Mouse (Mus musculus) CH12.LX (cell line): ENCODE results near the gene Il17rd. TPM values are rescaled to one million over a fixed set of nuclear protein-coding genes. Genes with fewer than 3 reads are reported as not detected.

ENCODE experiments used
- DNase-seq: peaks from one replicate; pipeline ENCODE4 v3.0.0-alpha.2; 2013; ENCODE audit errors: extremely low read depth
- H3K27ac ChIP-seq: 2 replicates; pipeline ENCODE4 v1.5.1; 2012; ENCODE audit warnings: low read depth, mild to moderate bottlenecking, control low read depth, moderate library complexity; ENCODE audit not compliant: insufficient read depth
- H3K27me3 ChIP-seq: replicated peaks from 2 replicates; pipeline ENCODE3; 2012; ENCODE audit warnings: inconsistent platforms
- H3K36me3 ChIP-seq, 2 experiments: replicated peaks in 1 of 2; 2 replicates each; pipeline versions ENCODE3 to v1.6.1; 2012; ENCODE audit warnings: inconsistent platforms in 1 of 2, low read length in 1 of 2, mild to moderate bottlenecking in 1 of 2, mixed read lengths in 1 of 2, moderate library complexity in 1 of 2; ENCODE audit not compliant: control insufficient read depth in 1 of 2, insufficient read depth in 1 of 2
- H3K4me1 ChIP-seq, 2 experiments: 2 replicates each; pipeline ENCODE4 v1.6.1; 2012; ENCODE audit warnings: inconsistent platforms in 1 of 2, moderate library complexity in 1 of 2; ENCODE audit not compliant: insufficient read depth in 2 of 2, control insufficient read depth in 1 of 2
- H3K4me2 ChIP-seq: 2 replicates; pipeline ENCODE4 v1.6.1; 2012; ENCODE audit warnings: low read depth, mild to moderate bottlenecking, control low read depth; ENCODE audit not compliant: poor library complexity, insufficient read depth, severe bottlenecking
- H3K4me3 ChIP-seq, 3 experiments: fragments of 150-350 bp in 1 of 3; sonication (generic) in 1 of 3; replicated peaks in 1 of 3; 2 replicates each; pipeline versions ENCODE3 to v1.5.1; 2011 to 2012; ENCODE audit warnings: low read depth in 2 of 3, low read length in 2 of 3, mild to moderate bottlenecking in 2 of 3, moderate library complexity in 2 of 3, control low read depth in 1 of 3, improper control_type of control experiment in 1 of 3, inconsistent platforms in 1 of 3, mixed read lengths in 1 of 3; ENCODE audit not compliant: poor library complexity in 1 of 3
- H3K79me2 ChIP-seq: replicated peaks from 2 replicates; pipeline ENCODE4 v1.6.1; 2012; ENCODE audit warnings: mild to moderate bottlenecking, moderate library complexity; ENCODE audit not compliant: control insufficient read depth, poor library complexity, insufficient read depth, severe bottlenecking; ENCODE audit errors: extremely low read depth
- H3K9ac ChIP-seq: 2 replicates; pipeline ENCODE4 v1.6.1; 2012; ENCODE audit warnings: low read depth, mild to moderate bottlenecking, control low read depth, moderate library complexity; ENCODE audit not compliant: insufficient read depth
- H3K9me3 ChIP-seq: replicated peaks from 2 replicates; pipeline ENCODE3; 2012; ENCODE audit warnings: low read length, inconsistent platforms, mixed read lengths
- BHLHE40 ChIP-seq: IDR thresholded peaks from 2 replicates; pipeline ENCODE4 v1.6.1; 2011; ENCODE audit warnings: mild to moderate bottlenecking, low read depth, low read length, improper control_type of control experiment
- CHD2 ChIP-seq: IDR thresholded peaks from 2 replicates; pipeline ENCODE4 v1.6.1; 2011; ENCODE audit warnings: low read length, improper control_type of control experiment
- EP300 ChIP-seq: IDR thresholded peaks from 2 replicates; pipeline ENCODE4 v1.6.1; 2011; ENCODE audit warnings: low read length, improper control_type of control experiment
- ETS1 ChIP-seq: conservative IDR thresholded peaks from 2 replicates; pipeline ENCODE4 v1.6.1; 2012; ENCODE audit warnings: low read depth, mild to moderate bottlenecking, inconsistent platforms, low read length, improper control_type of control experiment, moderate library complexity
- HCFC1 ChIP-seq: IDR thresholded peaks from 2 replicates; pipeline ENCODE4 v1.6.1; 2012; ENCODE audit warnings: low read depth, mild to moderate bottlenecking, inconsistent platforms, low read length, improper control_type of control experiment
- JUN ChIP-seq: IDR thresholded peaks from 2 replicates; pipeline ENCODE4 v1.6.1; 2011; ENCODE audit warnings: low read depth, mild to moderate bottlenecking, low read length, improper control_type of control experiment, moderate library complexity; ENCODE audit not compliant: insufficient read depth
- JUND ChIP-seq: conservative IDR thresholded peaks from 2 replicates; pipeline ENCODE4 v1.6.1; 2011; ENCODE audit warnings: low read depth, low read length, improper control_type of control experiment
- MYC ChIP-seq: IDR thresholded peaks from 2 replicates; pipeline ENCODE4 v1.6.1; 2011; ENCODE audit warnings: low read depth, mild to moderate bottlenecking, improper control_type of control experiment, low read length
- NRF1 ChIP-seq: IDR thresholded peaks from 2 replicates; pipeline ENCODE4 v1.6.1; 2014; ENCODE audit warnings: low read depth, mild to moderate bottlenecking, inconsistent platforms, low read length, improper control_type of control experiment, moderate library complexity
- PAX5 ChIP-seq: IDR thresholded peaks from 2 replicates; pipeline ENCODE4 v1.6.1; 2012; ENCODE audit warnings: low read length, inconsistent platforms, mixed read lengths
- POLR2AphosphoS2 ChIP-seq: IDR thresholded peaks from 2 replicates; pipeline ENCODE4 v1.6.1; 2011; ENCODE audit warnings: low read depth, low read length, improper control_type of control experiment
- RCOR1 ChIP-seq: conservative IDR thresholded peaks from 2 replicates; pipeline ENCODE4 v1.6.1; 2012; ENCODE audit warnings: low read depth, mild to moderate bottlenecking, inconsistent platforms, low read length, improper control_type of control experiment
- TBP ChIP-seq: conservative IDR thresholded peaks from 2 replicates; pipeline ENCODE4 v1.6.1; 2011; ENCODE audit warnings: low read depth, low read length, improper control_type of control experiment
- TCF12 ChIP-seq: IDR thresholded peaks from 2 replicates; pipeline ENCODE4 v1.6.1; 2014; ENCODE audit warnings: low read depth, mild to moderate bottlenecking, inconsistent platforms, low read length, improper control_type of control experiment
- ZNF384 ChIP-seq: IDR thresholded peaks from 2 replicates; pipeline ENCODE4 v1.6.1; 2012; ENCODE audit warnings: low read depth, low read length, improper control_type of control experiment, inconsistent platforms
- dilution Hi-C: fragments of 300-500 bp; cut with MboI; formaldehyde crosslinking; loops from 2 replicates; pipeline ENCODE4 v1.14.3; 2020; ENCODE audit warnings: low sequenced_read_pairs; ENCODE audit not compliant: extremely low pct_unique_long_range_greater_than_20kb, extremely low pct_ligation_motif_present
- in situ Hi-C: fragments of 300-500 bp; cut with MboI; formaldehyde crosslinking; loops from 3 replicates; pipeline ENCODE4 v1.14.3; 2019; ENCODE audit warnings: low sequenced_read_pairs, low pct_ligation_motif_present, low pct_unique_long_range_greater_than_20kb, mixed read lengths
- polyA plus RNA-seq: library from polyadenylated mRNA; unstranded; fragments of >175 nt; gene quantifications from 2 replicates; pipeline ENCODE4 v1.2.1, GENCODE M21; 2012; ENCODE audit warnings: low read depth; ENCODE audit not compliant: insufficient read length
- total RNA-seq, 2 experiments: library from RNA; depleted of rRNA; stranded (reverse); fragments of 300-350 nt in 1 of 2; fragments of >200 nt in 1 of 2; gene quantifications; 2 replicates each; pipeline ENCODE4 v1.2.3; 2012 to 2014

Il17rd gene
- total and polyA plus RNA-seq, 3 experiments, result 0.04 to 0.09 (median 0.08) TPM

DNA sequence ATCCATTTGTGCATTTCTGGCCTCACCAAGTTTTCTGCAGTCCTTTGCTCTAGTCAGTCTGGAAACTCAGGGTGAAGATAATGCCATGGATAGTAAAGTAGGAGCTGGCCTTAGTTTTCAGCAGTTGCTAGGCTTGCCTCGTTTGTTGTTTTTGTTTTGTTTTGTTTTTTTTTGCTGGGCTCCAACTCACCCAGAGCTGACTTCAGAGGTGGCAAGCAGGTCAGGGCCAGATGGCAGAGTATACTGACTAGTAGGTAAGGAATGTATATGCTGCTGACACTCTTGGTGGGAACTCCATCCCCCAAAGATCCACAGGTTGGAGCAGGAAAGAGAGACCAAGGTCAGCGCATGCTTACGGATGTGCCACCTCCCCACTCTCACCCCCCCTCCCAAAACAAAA lies 31.4 kb downstream of the Il17rd start:
- no peak overlapping the region for H3K27ac ChIP-seq
- no peaks in the 10 kb centered on the region for H3K27me3 ChIP-seq
- no peak overlapping the region for H3K4me2 ChIP-seq
- dilution Hi-C loops, result no loop called here
- no peaks in the 10 kb centered on the region for H3K79me2 ChIP-seq
- no peaks in the 10 kb centered on the region for H3K9me3 ChIP-seq
- TF ChIP-seq TBP, result no peak
- no peak for TF ChIP-seq POLR2AphosphoS2
- TF ChIP-seq ZNF384, result no peak
- no peak for TF ChIP-seq JUND
- TF ChIP-seq RCOR1, result no peak
- TF ChIP-seq NRF1, result no peak
- no peak for TF ChIP-seq JUN
- no peak for TF ChIP-seq MYC
- no peak for DNase-seq
- no peak overlapping the region for H3K4me3 ChIP-seq
- no peak overlapping the region for H3K9ac ChIP-seq
- no peaks in the 10 kb centered on the region for H3K36me3 ChIP-seq
- in situ Hi-C loops, result no loop called here
- H3K4me1 ChIP-seq, result peaks cover 0 to 7% of the 10 kb centered on the region in 2 experiments; a peak in 2 of 4 replicates

DNA sequence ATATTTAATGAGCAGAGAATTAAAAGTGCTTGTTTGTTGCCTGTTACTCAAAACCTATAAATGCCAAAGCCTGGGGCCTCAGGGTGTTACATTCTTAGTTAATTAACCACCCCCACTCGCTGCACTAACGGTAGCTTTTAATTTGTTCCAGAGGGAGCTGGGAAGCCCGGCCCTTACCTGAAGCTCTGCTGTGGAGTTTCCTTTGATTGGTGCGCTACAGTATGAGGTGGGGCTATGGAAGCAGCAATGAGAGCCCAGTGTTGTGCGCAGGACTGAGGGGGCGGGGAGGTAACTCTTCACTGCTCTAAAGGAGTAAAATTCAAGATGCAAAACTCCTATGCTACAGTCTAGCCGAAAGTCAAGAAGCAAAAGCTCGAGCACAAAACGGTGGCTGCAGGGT lies 32.0 kb downstream of the Il17rd start:
- TF ChIP-seq CHD2 (no peak), HCFC1 (no peak), ETS1 (no peak), RCOR1 (no peak), TCF12 (no peak), EP300 (no peak), MYC (no peak)
- TF ChIP-seq, all 38 proteins: peak for 0
- Histone ChIP-seq H3K4me2 (no peak overlapping the region), H3K9ac (no peak overlapping the region), H3K9me3 (no peaks in the 10 kb centered on the region), H3K4me1 (peaks cover 0 to 7% of the 10 kb centered on the region in 2 experiments; a peak in 2 of 4 replicates), H3K4me3 (no peak overlapping the region), H3K79me2 (no peaks in the 10 kb centered on the region), H3K36me3 (no peaks in the 10 kb centered on the region), H3K27me3 (no peaks in the 10 kb centered on the region), H3K27ac (no peak overlapping the region)
- dilution Hi-C loops, result no loop called here
- in situ Hi-C loops, result no loop called here
- DNase-seq, result no peak

DNA sequence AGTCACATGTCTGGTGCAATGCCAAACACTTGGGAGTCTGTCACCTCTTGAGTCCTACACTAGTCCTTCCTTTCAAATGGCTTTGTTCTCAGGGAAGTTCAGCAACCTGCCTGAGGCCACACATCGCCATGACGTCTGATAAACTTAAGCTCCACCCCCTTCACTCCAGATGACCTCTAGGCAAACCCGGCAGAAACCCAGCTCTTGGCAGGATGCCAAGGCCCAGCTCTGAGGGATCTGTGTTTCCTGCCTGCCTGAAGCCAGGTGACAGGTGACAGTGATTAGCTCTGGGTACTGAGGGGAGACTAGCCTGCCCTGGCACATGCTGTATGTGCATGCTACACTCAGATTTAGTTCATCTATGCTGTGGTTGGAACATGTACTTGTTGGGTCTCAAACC lies 33.2 kb downstream of the Il17rd start:
- H3K4me1 ChIP-seq, result no peaks in the 10 kb centered on the region
- H3K27me3 ChIP-seq, result no peaks in the 10 kb centered on the region
- no peak for DNase-seq
- no peaks in the 10 kb centered on the region for H3K79me2 ChIP-seq
- H3K9ac ChIP-seq, result no peak overlapping the region
- TF ChIP-seq BHLHE40, result no peak
- TF ChIP-seq RCOR1, result no peak
- TF ChIP-seq MYC, result no peak
- TF ChIP-seq PAX5, result no peak
- TF ChIP-seq, all 38 proteins: peak for 0
- H3K27ac ChIP-seq, result no peak overlapping the region
- H3K4me3 ChIP-seq, result no peak overlapping the region
- dilution Hi-C loops (no loop called here), in situ Hi-C loops (no loop called here)
- no peaks in the 10 kb centered on the region for H3K9me3 ChIP-seq
- no peak overlapping the region for H3K4me2 ChIP-seq
- H3K36me3 ChIP-seq, result no peaks in the 10 kb centered on the region
